Comparison of ENCODE assay signal across 29 mouse cellular contexts in genomic region chr9:108456953-108457352, GRCm38 (mm10). TPM values are rescaled to one million over a fixed set of nuclear protein-coding genes. Genes with fewer than 3 reads are reported as not detected.
DNase-seq lines count a peak whose midpoint lies in the region; ATAC-seq and TF ChIP-seq lines count a peak whose summit lies in the region.
"Had no signal": no experiment of that assay in that cellular context is flagged by ENCODE, and none has a peak within 500 bp of the region (broad histone marks: within the 10 kb centered on the region; RNA-seq: fewer than 3 reads in every experiment).

No protein-coding gene starts in this region.

- TF ChIP-seq POLR2A in MEL (IDR thresholded peaks at IDR 0.05; ENCODE audit: control insufficient read depth in 1 of 2, insufficient read depth in 1 of 2, low read depth in 1 of 2, low read length in 2 of 2, poor library complexity in 1 of 2): no peak

- H3K4me3 ChIP-seq in liver, embryonic 13.5 days (replicated peaks): no peak overlapping the region
- H3K4me3 ChIP-seq in MEL (ENCODE audit: control insufficient read depth in 1 of 2, insufficient read depth in 1 of 2, low read depth in 2 of 2, low read length in 2 of 2): no peak overlapping the region
- H3K4me3 ChIP-seq: embryonic facial prominence, embryonic 13.5 days; embryonic facial prominence, embryonic 15.5 days; erythroblast, embryonic 14.5 days; forebrain, embryonic 10.5 days; forebrain, embryonic 12.5 days had no signal

- no peaks in the 10 kb centered on the region for H3K36me3 ChIP-seq in liver, embryonic 13.5 days
- H3K36me3 ChIP-seq in MEL (ENCODE audit: control insufficient read depth in 1 of 2, insufficient read depth in 2 of 2, low read length in 2 of 2): peaks cover 0 to 46% of the 10 kb centered on the region in 2 experiments; a peak in 2 of 4 replicates
- H3K36me3 ChIP-seq: forebrain, embryonic 10.5 days; forebrain, embryonic 12.5 days had no signal

- 72% methylated on average over 10 of the region's 10 CpGs for WGBS in liver, embryonic 13.5 days (ENCODE audit: insufficient replicate concordance)

- peak; percentile 66 for DNase-seq in heart, adult 11 months
- DNase-seq in heart, adult 18-20 months: no peak
- DNase-seq in liver, embryonic 13.5 days: no peak
- DNase-seq in liver (no peak), MEL (ENCODE audit: low read depth, low spot score) (no peak)
- DNase-seq: adrenal gland, adult 2 months; adrenal gland, postnatal 10 days; adrenal gland, postnatal 25 days; B cell, adult 2 months; cerebellum, adult 11 months; cerebellum, adult 18-20 months; cerebellum, adult 8-10 months; cerebellum, postnatal 14 days; cerebellum, postnatal 36 days; embryo, embryonic 11 days had no signal

- no peak overlapping the region for H3K9ac ChIP-seq in liver, embryonic 13.5 days
- H3K9ac ChIP-seq in MEL (ENCODE audit: control insufficient read depth, low read depth, low read length, poor library complexity, severe bottlenecking): no peak overlapping the region
- H3K9ac ChIP-seq: embryonic facial prominence, embryonic 13.5 days; embryonic facial prominence, embryonic 15.5 days; forebrain, embryonic 12.5 days had no signal

- no peaks in the 10 kb centered on the region for H3K27me3 ChIP-seq in liver, embryonic 13.5 days
- no peaks in the 10 kb centered on the region for H3K27me3 ChIP-seq in MEL (ENCODE audit: control insufficient read depth in 1 of 2, insufficient read depth in 2 of 2, low read length in 2 of 2)
- H3K27me3 ChIP-seq: embryonic facial prominence, embryonic 13.5 days; embryonic facial prominence, embryonic 15.5 days had no signal

- peaks cover 16% of the 10 kb centered on the region for H3K79me2 ChIP-seq in MEL (ENCODE audit: control insufficient read depth, insufficient read depth, low read length, poor library complexity)

- TF ChIP-seq EP300 in MEL (IDR thresholded peaks at IDR 0.05; ENCODE audit: low read depth in 1 of 2, low read length in 2 of 2): no peak

- H3K27ac ChIP-seq in liver, embryonic 13.5 days: 0 out of 2 replicates have a peak overlapping the region, but pooled peaks have one; percentile 32
- peak overlapping the region; percentile 89 for H3K27ac ChIP-seq in MEL (ENCODE audit: control insufficient read depth, low read depth, low read length)
- H3K27ac ChIP-seq: embryonic facial prominence, embryonic 13.5 days; embryonic facial prominence, embryonic 15.5 days; forebrain, embryonic 10.5 days; forebrain, embryonic 12.5 days had no signal

- peaks cover 68% of the 10 kb centered on the region for H3K4me1 ChIP-seq in liver, embryonic 13.5 days (replicated peaks)
- H3K4me1 ChIP-seq in MEL (ENCODE audit: control insufficient read depth in 1 of 2, insufficient read depth in 2 of 2, low read length in 2 of 2): peaks cover 29 to 63% of the 10 kb centered on the region in 2 experiments

- ATAC-seq in liver, embryonic 13.5 days (ENCODE audit: low read depth): no peak
- ATAC-seq: CD4-positive, CD25-positive, alpha-beta regulatory T cell, adult 4 months; forebrain, embryonic 14.5 days; forebrain, embryonic 16.5 days had no signal

- TF ChIP-seq RAD21 in MEL (IDR thresholded peaks at IDR 0.05; ENCODE audit: low read depth, low read length): no peak

- H3K9me3 ChIP-seq in liver, embryonic 13.5 days (replicated peaks): no peaks in the 10 kb centered on the region
- H3K9me3 ChIP-seq in MEL (replicated peaks; ENCODE audit: insufficient read depth, low read length): no peaks in the 10 kb centered on the region
- H3K9me3 ChIP-seq: embryonic facial prominence, embryonic 13.5 days; embryonic facial prominence, embryonic 15.5 days; forebrain, embryonic 10.5 days; forebrain, embryonic 12.5 days; G1E had no signal

- TF ChIP-seq CTCF in MEL (IDR thresholded peaks at IDR 0.05 in 2 of 3, conservative IDR thresholded peaks at IDR 0.05 in 1 of 3; ENCODE audit: control insufficient read depth in 1 of 3, insufficient read depth in 1 of 3, low read depth in 2 of 3, low read length in 3 of 3, poor library complexity in 1 of 3, severe bottlenecking in 1 of 3): no peak

- H3K4me2 ChIP-seq in liver, embryonic 13.5 days: no peak overlapping the region
- H3K4me2 ChIP-seq: embryonic facial prominence, embryonic 13.5 days; embryonic facial prominence, embryonic 15.5 days; forebrain, embryonic 12.5 days had no signal

TF ChIP-seq in MEL, 35 proteins besides CTCF, POLR2A, EP300 and RAD21:
- TF ChIP-seq SMC3 (IDR thresholded peaks at IDR 0.05; ENCODE audit: low read depth, low read length) (no peak), GABPA (IDR thresholded peaks at IDR 0.05; ENCODE audit: low read depth, low read length) (no peak), CHD1 (IDR thresholded peaks at IDR 0.05; ENCODE audit: low read depth, low read length) (no peak), BHLHE40 (IDR thresholded peaks at IDR 0.05; ENCODE audit: borderline replicate concordance, low read depth, low read length) (no peak), ZKSCAN1 (IDR thresholded peaks at IDR 0.05; ENCODE audit: low read depth, low read length) (no peak), HCFC1 (IDR thresholded peaks at IDR 0.05; ENCODE audit: low read depth, low read length) (no peak), MAX (IDR thresholded peaks at IDR 0.05; ENCODE audit: low read length) (no peak), ZNF384 (IDR thresholded peaks at IDR 0.05; ENCODE audit: low read depth, low read length) (no peak)

RNA-seq across cellular contexts. Expression of gene Ccdc71, which starts 3.4 kb away (rescaled TPM):
- total RNA-seq in heart, adult 18-20 months (2021): 10 to 100 TPM; 23.1 to 23.3 TPM
- polyA plus RNA-seq in liver, embryonic 13.5 days (2015; fragmentation: Nextera tagmentation; extraction: Ambion mirVana): 23.5 and 26.0 TPM in 2 replicates
- 18.3 and 23.1 TPM in 2 replicates for total RNA-seq in MEL (2012; rRNA removed)
- 10 to 100 TPM in 1 of 2 experiments, not detected in 1; 39.9 TPM for polyA plus RNA-seq in MEL (2012; ENCODE audit: insufficient read depth in 1 of 2, insufficient read length in 2 of 2, low read depth in 1 of 2, low replicate concordance in 2 of 2, missing spikeins in 1 of 2)

RNA-seq across cellular contexts. Expression of gene Klhdc8b, which starts 4.4 kb away (rescaled TPM):
- total RNA-seq in heart, adult 18-20 months (2021): 1 to 10 TPM; 4.7 to 5.5 TPM
- 12.3 and 12.8 TPM in 2 replicates for polyA plus RNA-seq in liver, embryonic 13.5 days (2015; fragmentation: Nextera tagmentation; extraction: Ambion mirVana)
- total RNA-seq in MEL (2012; rRNA removed): 48.0 and 71.9 TPM in 2 replicates
- 10 to 100 TPM; 57.3 to 77.2 TPM for polyA plus RNA-seq in MEL (2012; ENCODE audit: insufficient read depth in 1 of 2, insufficient read length in 2 of 2, low read depth in 1 of 2, low replicate concordance in 2 of 2, missing spikeins in 1 of 2)

RNA-seq across cellular contexts. Expression of gene BC048562, which starts 20.7 kb away (rescaled TPM):
- total RNA-seq in heart, adult 18-20 months (2021): not detected
- polyA plus RNA-seq in liver, embryonic 13.5 days (2015; fragmentation: Nextera tagmentation; extraction: Ambion mirVana): not detected in 2 replicates
- total RNA-seq in MEL (2012; rRNA removed): not detected in 2 replicates
- polyA plus RNA-seq in MEL (2012; ENCODE audit: insufficient read depth in 1 of 2, insufficient read length in 2 of 2, low read depth in 1 of 2, low replicate concordance in 2 of 2, missing spikeins in 1 of 2): not detected
- total RNA-seq: adrenal gland, adult 2 months; adrenal gland, postnatal 10 days; adrenal gland, postnatal 25 days; adrenal gland, postnatal 4 days; CH12.LX; common myeloid progenitor, adult 5-6 weeks had no signal
- polyA plus RNA-seq: adrenal gland, adult 2 months; brain, embryonic 14.5 days; CD4-positive, CD25-positive, alpha-beta regulatory T cell, adult 4 months; embryonic facial prominence, embryonic 11.5 days; embryonic facial prominence, embryonic 13.5 days; embryonic facial prominence, embryonic 15.5 days; erythroblast, embryonic 14.5 days; forebrain, embryonic 10.5 days; forebrain, embryonic 12.5 days; forebrain, embryonic 14.5 days; forebrain, embryonic 16.5 days had no signal

RNA-seq across cellular contexts. Expression of gene Lamb2, which starts 22.6 kb away (rescaled TPM):
- total RNA-seq in heart, adult 18-20 months (2021): 100 to 1,000 TPM; 334 to 339 TPM
- polyA plus RNA-seq in liver, embryonic 13.5 days (2015; fragmentation: Nextera tagmentation; extraction: Ambion mirVana): 5.3 and 6.4 TPM in 2 replicates
- total RNA-seq in MEL (2012; rRNA removed): 0.56 and 0.58 TPM in 2 replicates
- polyA plus RNA-seq in MEL (2012; ENCODE audit: insufficient read depth in 1 of 2, insufficient read length in 2 of 2, low read depth in 1 of 2, low replicate concordance in 2 of 2, missing spikeins in 1 of 2): under 1 TPM in 1 of 2 experiments, not detected in 1; 0.84 TPM

RNA-seq across cellular contexts. Expression of gene Ccdc36, which starts 28.7 kb away (rescaled TPM):
- not detected for total RNA-seq in heart, adult 18-20 months (2021)
- 0.30 and 0.35 TPM in 2 replicates for polyA plus RNA-seq in liver, embryonic 13.5 days (2015; fragmentation: Nextera tagmentation; extraction: Ambion mirVana)
- total RNA-seq in MEL (2012; rRNA removed): not detected in 2 replicates
- not detected for polyA plus RNA-seq in MEL (2012; ENCODE audit: insufficient read depth in 1 of 2, insufficient read length in 2 of 2, low read depth in 1 of 2, low replicate concordance in 2 of 2, missing spikeins in 1 of 2)
- total RNA-seq: adrenal gland, adult 2 months; adrenal gland, postnatal 10 days; adrenal gland, postnatal 25 days had no signal
- polyA plus RNA-seq: adrenal gland, adult 2 months; erythroblast, embryonic 14.5 days; G1E had no signal
